Mouse (Mus musculus): ENCODE measurements around the gene Cog5.

The Cog5 gene

GRCm38 (mm10) chr12:31823671-31824070, 169.0 kb downstream of the Cog5 start:
- DNase-seq (ENCODE audit: low spot score) = no peak

DNA sequence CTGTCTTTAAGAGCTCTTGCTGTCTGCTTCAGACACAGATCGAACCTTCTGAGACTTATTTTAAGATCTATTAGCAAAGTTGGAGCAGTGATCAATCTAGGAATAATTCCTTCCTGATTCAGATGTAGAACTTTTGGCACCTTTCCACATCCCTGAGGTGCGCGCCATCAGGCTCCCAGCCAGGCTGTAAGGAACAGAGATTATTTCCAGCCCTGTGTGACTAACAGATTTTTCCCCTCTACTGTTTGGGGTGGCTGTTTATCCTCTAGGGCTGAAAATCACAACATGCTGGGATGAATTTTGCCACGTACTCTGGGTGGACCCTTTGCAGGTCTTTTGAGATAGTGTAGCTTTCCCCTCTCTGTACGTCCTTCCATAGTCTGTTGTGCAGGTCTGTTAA, 170.2 kb downstream of the Cog5 start:
- no peak for DNase-seq (ENCODE audit: low spot score)

DNA sequence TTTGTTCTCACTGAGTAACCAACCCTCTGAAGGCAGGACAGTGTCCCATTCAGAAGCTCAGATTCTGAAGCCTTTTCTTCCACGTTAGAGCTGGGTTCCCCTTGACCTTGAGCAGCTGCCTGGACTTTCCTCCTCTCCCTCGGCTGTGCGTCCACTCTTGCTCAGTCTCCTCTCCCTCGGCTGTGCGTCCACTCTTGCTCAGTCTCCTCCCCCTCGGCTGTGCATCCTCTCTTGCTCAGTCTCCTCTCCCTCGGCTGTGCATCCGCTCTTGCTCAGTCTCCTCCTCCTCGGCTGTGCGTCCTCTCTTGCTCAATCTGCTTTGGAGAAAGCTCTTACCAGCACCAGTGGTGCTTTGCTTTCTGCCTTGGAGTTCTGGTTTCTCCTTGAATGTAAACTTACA, 171.2 kb downstream of the Cog5 start:
- DNase-seq (ENCODE audit: low spot score) = no peak

GRCm38 (mm10) chr12:31826476-31826875, 171.8 kb downstream of the Cog5 start:
- DNase-seq (ENCODE audit: low spot score) = no peak

DNA sequence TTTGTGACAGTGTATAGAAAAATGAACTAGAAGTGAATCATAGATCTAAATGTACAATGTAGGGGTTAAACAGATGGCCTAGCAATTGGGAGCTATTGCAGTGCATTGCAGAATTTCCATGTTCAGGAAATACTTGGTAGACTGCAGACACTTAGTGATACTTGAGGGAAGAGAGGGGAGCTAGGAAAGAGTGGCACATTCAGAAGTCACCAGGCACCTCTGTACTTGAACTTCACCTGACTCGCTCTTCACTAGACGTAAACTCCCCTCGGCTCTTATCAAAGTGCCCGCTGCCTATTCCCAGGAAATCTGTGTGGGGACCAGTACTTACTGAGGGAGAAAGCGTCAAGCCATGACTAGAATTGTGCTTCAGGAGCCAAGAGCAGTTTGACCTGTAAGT, 180.8 kb downstream of the Cog5 start:
- DNase-seq (ENCODE audit: low spot score) = no peak

- no peak for DNase-seq (ENCODE audit: low spot score)
Measured at GRCm38 (mm10) chr12:31836211-31836610, 181.5 kb downstream of the Cog5 start.

DNA sequence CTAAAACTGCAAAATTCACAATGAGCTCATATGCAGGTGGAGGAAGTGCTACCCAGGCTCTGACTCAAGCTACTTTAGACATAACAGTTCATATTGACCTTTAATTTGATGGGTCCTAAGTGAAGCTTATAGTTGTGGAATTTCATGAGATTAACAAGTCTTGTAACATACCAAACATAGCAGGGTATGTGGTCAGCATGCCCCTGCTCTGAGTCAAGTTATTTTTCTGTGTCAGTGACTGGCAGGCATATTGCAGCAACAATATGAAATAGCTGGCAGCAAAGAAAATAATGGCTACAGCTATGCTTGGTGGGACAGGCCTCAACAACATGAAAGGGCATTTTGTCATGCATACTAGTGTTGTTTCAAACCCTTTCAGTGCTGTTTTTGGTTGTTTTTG, 183.9 kb downstream of the Cog5 start:
- no peak for DNase-seq (ENCODE audit: low spot score)

GRCm38 (mm10) chr12:31839249-31839648, 184.6 kb downstream of the Cog5 start:
- DNase-seq (ENCODE audit: low spot score) = no peak

- DNase-seq (ENCODE audit: low spot score) = no peak
Measured at GRCm38 (mm10) chr12:31846077-31846476, 191.4 kb downstream of the Cog5 start.

DNA sequence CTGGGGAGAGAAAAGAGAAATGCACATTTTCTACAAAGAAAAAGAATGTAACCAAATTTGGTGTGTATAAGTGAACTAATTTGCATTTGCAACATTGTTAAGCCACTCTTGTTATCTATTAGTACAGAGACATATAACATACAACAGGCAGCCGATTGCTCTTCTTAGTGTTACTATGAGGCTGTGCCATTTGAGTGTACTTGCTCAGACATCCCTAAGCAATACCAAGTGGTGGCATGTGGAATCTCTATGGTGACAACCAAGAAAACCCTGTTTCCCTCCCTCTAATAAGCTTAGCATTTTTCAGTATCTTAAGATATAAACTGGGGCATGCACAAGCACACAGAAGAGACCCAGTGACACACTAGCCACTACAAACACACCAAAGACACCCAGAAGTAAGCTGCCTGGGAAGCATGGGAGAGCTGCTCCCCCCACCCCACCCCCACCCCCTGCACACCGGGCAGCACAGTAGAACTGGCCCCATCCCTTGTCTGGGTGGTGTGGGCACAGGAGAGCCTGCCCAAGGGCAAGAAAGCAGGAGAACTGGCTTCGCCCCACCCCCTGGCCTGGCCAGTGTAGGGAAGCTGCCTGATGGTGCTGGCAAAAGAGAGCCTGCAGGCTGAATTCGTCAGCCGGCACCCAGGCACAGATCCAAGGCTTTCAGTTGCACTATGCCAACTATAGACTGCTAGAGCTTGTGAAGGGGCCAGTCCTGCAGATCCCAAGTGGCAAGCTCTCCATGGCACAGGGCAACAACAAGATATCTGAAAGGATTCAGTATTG, 194.2 kb downstream of the Cog5 start:
- no peak for DNase-seq (ENCODE audit: low spot score)

- no peak for DNase-seq (ENCODE audit: low spot score)
Measured at GRCm38 (mm10) chr12:31849601-31850000, 194.9 kb downstream of the Cog5 start.

DNA sequence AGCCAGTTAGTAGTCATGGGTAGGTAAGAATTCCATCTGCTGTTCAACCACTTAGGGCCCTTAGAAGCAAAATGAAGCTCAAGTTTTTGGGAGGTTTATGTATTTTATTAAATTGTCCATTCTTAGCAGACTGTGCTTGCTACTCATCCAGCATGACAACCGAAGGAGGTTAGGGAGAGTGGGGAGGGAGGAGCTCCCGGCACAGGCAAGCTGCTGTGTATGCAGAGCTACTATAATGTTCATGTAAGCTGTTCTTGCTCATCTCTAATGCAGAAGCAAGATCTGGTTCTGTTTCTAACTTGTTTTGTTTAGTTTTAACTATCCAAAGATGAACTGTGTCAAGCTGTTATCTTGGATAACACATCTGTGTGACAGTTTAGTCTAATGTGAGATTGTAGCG, 199.4 kb downstream of the Cog5 start:
- DNase-seq (ENCODE audit: low spot score) = no peak

- no peak for DNase-seq (ENCODE audit: low spot score)
Measured at GRCm38 (mm10) chr12:31854817-31855216, 200.1 kb downstream of the Cog5 start.

DNA sequence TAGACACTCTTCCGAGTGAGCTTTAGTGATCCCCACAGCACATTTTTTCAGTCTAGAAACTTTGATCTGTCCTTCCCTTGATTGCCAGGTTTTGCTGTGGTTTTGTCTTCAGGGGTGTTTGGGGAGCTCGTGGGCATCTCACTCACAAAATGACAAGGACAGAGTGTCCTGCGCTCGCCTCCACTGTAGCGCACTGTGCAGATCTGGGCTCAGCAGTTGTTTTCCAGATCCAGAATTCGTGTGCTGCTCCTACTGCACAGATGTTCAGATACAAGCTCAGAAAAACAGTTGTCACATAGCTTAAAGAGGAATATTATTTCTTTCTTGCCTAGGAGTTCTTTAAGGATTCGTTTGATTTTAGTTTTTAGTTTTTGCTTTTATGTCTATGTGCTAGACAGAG, 203.1 kb downstream of the Cog5 start:
- no peak for DNase-seq (ENCODE audit: low spot score)

- DNase-seq (ENCODE audit: low spot score) = no peak
Measured at GRCm38 (mm10) chr12:31862668-31863538, 208.2 kb downstream of the Cog5 start.

- no peak for DNase-seq (ENCODE audit: low spot score)
Measured at GRCm38 (mm10) chr12:31876775-31877174, 222.1 kb downstream of the Cog5 start.

DNA sequence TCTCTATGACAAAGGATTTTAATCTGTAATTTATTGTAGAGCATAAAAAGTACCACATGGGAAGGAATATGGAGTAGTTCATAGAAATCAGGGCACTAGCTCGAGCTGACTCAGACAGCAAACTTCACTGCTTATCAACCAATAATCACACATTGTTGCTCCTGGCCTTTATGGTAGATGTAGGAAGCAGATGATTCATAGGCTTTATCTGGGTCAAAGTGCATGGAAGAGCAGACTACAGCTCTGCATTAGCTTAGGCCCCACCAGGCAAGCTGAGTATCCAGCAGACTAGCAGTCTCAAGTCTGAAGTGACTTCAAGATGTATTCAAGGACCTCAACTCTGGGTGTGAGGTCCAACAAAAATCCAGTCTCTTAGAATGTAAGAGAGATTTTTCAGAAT, 228.1 kb downstream of the Cog5 start:
- DNase-seq (ENCODE audit: low spot score) = no peak

- no peak for DNase-seq (ENCODE audit: low spot score)
Measured at GRCm38 (mm10) chr12:31884365-31884764, 229.7 kb downstream of the Cog5 start.

- no peak for DNase-seq (ENCODE audit: low spot score)
Measured at GRCm38 (mm10) chr12:31885084-31885483, 230.4 kb downstream of the Cog5 start.

DNA sequence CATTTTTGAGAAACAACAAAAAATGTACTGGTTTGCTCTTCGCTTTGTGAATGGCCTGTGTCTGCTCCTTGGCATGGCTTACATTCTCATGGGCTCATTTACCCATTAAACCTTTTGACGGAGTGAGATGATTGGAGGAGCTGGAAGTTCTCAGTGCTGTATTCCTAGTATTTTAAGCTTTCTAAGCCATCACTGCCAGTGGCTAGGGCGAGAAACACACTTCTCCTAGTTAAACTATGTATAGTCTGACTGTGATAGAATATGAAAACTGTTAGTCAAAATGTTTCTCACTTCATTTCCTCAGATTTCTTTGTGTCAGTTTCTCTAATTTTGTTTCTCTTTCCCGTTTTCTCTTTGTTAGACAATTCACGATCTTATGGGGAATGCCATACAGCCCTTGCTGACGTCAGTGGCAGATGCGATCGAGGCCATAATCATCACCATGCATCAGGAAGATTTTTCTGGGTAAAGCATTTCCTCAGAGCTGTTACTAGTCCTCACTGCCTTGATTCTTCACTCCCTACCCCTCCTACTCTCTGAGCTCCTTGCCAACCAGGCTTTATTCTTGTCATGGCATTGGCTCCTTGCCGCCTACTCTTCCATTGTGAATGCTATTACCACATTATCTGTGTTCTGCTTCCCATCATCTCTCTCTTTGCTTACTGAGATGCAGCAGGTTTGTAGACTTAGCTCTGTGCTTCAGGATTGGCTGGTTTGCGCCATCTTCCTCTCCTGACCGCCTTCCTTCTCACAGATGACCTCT, 231.4 kb downstream of the Cog5 start:
- DNase-seq (ENCODE audit: low spot score) = no peak

DNA sequence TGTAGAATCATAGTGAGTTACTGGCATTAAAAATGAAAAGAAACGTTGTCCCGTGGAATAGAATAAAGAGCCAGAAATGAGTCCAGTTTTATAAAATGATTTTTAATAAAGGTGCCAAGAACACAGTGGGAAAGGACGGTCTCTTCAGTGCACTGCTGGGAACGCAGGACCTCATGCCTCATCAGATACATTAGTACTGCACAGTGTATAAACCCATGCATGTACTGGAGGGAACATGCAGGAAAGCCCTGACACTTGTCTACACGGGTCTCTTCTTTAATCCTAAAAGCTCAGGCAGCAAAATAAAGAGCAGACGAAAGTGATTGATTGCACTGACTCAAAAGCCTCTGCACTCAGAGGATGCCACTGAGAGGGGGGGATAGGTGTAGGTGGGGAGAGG, 236.0 kb downstream of the Cog5 start:
- no peak for DNase-seq (ENCODE audit: low spot score)

- no peak for DNase-seq (ENCODE audit: low spot score)
Measured at GRCm38 (mm10) chr12:31892079-31892478, 237.4 kb downstream of the Cog5 start.

- no peak for DNase-seq (ENCODE audit: low spot score)
Measured at GRCm38 (mm10) chr12:31892771-31893170, 238.1 kb downstream of the Cog5 start.
